Comparison of ENCODE assay signal across 12 mouse cellular contexts in the genomic region with DNA sequence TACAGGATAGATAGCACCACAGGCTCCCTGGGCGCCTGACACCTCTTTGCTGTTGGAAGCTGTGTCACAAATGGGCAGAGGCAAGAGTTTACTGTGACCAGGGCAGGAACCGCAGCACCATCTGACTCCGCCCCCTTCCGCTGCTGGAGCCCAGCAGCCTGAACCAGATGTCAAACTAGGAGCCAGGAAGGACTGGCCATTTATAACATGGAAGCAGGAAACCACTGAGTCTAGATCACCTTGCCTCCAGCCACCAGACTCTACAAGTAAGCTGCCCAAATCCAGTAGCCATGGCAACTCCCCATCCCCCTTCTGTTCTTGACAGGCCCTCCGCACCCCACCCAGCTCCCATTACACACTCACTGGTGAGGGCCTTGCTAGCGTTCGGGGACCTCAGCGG. TPM values are rescaled to one million over a fixed set of nuclear protein-coding genes. Genes with fewer than 3 reads are reported as not detected.
DNase-seq lines count a peak whose midpoint lies in the region; ATAC-seq lines count a peak whose summit lies in the region.
"Had no signal": no experiment of that assay in that cellular context is flagged by ENCODE, and none has a peak within 500 bp of the region (broad histone marks: within the 10 kb centered on the region; RNA-seq: fewer than 3 reads in every experiment).

No protein-coding gene starts in this region.

- peak; percentile 36; the same call in 1 of the 2 replicates for ATAC-seq in kidney, embryonic 16.5 days (ENCODE audit: low FRiP score, low TSS enrichment)
- no peak for ATAC-seq in embryonic facial prominence, embryonic 14.5 days (ENCODE audit: low read depth)
- no peak for ATAC-seq in monocyte, adult 5-6 weeks (replicated peaks; ENCODE audit: insufficient number of reproducible peaks, low FRiP score, low TSS enrichment, poor library complexity, severe bottlenecking)

- H3K4me2 ChIP-seq in kidney, embryonic 16.5 days (replicated peaks; ENCODE audit: low read depth, low read length) = no peak overlapping the region
- no peak overlapping the region for H3K4me2 ChIP-seq in embryonic facial prominence, embryonic 14.5 days (ENCODE audit: low read depth, low read length)
- H3K4me2 ChIP-seq: liver, embryonic 15.5 days had no signal

- H3K4me3 ChIP-seq in kidney, embryonic 16.5 days (ENCODE audit: low read length) = no peak overlapping the region
- no peak overlapping the region for H3K4me3 ChIP-seq in embryonic facial prominence, embryonic 14.5 days (ENCODE audit: low read depth, low read length)
- peak overlapping the region; percentile 29 for H3K4me3 ChIP-seq in megakaryocyte, embryonic 14.5 days (replicated peaks)
- H3K4me3 ChIP-seq: hindbrain, embryonic 15.5 days; liver, embryonic 15.5 days; neural tube, embryonic 15.5 days had no signal

- H3K9me3 ChIP-seq in kidney, embryonic 16.5 days (ENCODE audit: low read length) = no peaks in the 10 kb centered on the region; the same call in 1 of the 2 replicates
- H3K9me3 ChIP-seq in embryonic facial prominence, embryonic 14.5 days (ENCODE audit: control insufficient read depth, low read length) = no peaks in the 10 kb centered on the region; the same call in 1 of the 2 replicates
- peaks cover 22% of the 10 kb centered on the region for H3K9me3 ChIP-seq in megakaryocyte, embryonic 14.5 days
- H3K9me3 ChIP-seq: hindbrain, embryonic 15.5 days; liver, embryonic 15.5 days had no signal

- H3K4me1 ChIP-seq in kidney, embryonic 16.5 days (ENCODE audit: insufficient read depth, low read length) = peaks cover 6% of the 10 kb centered on the region
- peaks cover 5% of the 10 kb centered on the region; the same call in 1 of the 2 replicates for H3K4me1 ChIP-seq in embryonic facial prominence, embryonic 14.5 days (ENCODE audit: control insufficient read depth, insufficient read depth, low read length)
- peaks cover 67% of the 10 kb centered on the region for H3K4me1 ChIP-seq in megakaryocyte, embryonic 14.5 days
- H3K4me1 ChIP-seq: liver, embryonic 15.5 days had no signal

- H3K9ac ChIP-seq in kidney, embryonic 16.5 days (replicated peaks; ENCODE audit: low read length) = no peak overlapping the region
- no peak overlapping the region for H3K9ac ChIP-seq in embryonic facial prominence, embryonic 14.5 days (ENCODE audit: low read depth, low read length)
- H3K9ac ChIP-seq: hindbrain, embryonic 15.5 days; liver, embryonic 15.5 days had no signal

- H3K27me3 ChIP-seq in kidney, embryonic 16.5 days (ENCODE audit: insufficient read depth, low read length) = no peaks in the 10 kb centered on the region; the same call in 1 of the 2 replicates
- H3K27me3 ChIP-seq in embryonic facial prominence, embryonic 14.5 days (replicated peaks; ENCODE audit: control insufficient read depth, insufficient read depth, low read length) = no peaks in the 10 kb centered on the region
- no peaks in the 10 kb centered on the region for H3K27me3 ChIP-seq in megakaryocyte, embryonic 14.5 days (replicated peaks)
- H3K27me3 ChIP-seq: hindbrain, embryonic 15.5 days; liver, embryonic 15.5 days; neural tube, embryonic 15.5 days had no signal

- no peak for DNase-seq in kidney, adult 9 months
- DNase-seq in R1 (ENCODE audit: low read depth, low spot score) = peak; percentile 84
- peak; percentile 3 for DNase-seq in embryonic facial prominence, embryonic 14.5 days (ENCODE audit: low spot score)
- no peak for DNase-seq in frontal cortex, postnatal 10 days (ENCODE audit: low spot score in 2 of 2)
- DNase-seq: kidney, postnatal 25 days had no signal

- no peak overlapping the region for H3K27ac ChIP-seq in kidney, embryonic 16.5 days (ENCODE audit: low read length)
- no peak overlapping the region for H3K27ac ChIP-seq in embryonic facial prominence, embryonic 14.5 days (replicated peaks; ENCODE audit: low read depth, low read length)
- H3K27ac ChIP-seq: liver, embryonic 15.5 days had no signal

- 63% methylated on average over 8 of the region's 8 CpGs for WGBS in kidney, embryonic 16.5 days
- 66% methylated on average over 8 of the region's 8 CpGs for WGBS in embryonic facial prominence, embryonic 14.5 days

- H3K36me3 ChIP-seq in kidney, embryonic 16.5 days (ENCODE audit: insufficient read depth, low read length) = no peaks in the 10 kb centered on the region
- no peaks in the 10 kb centered on the region for H3K36me3 ChIP-seq in embryonic facial prominence, embryonic 14.5 days (ENCODE audit: control insufficient read depth, insufficient read depth, low read length)
- H3K36me3 ChIP-seq in megakaryocyte, embryonic 14.5 days (replicated peaks; ENCODE audit: low read length) = peaks cover 12% of the 10 kb centered on the region
- H3K36me3 ChIP-seq: hindbrain, embryonic 15.5 days; liver, embryonic 15.5 days had no signal

RNA-seq across cellular contexts. Expression of gene Frrs1l, which starts 50.3 kb away (rescaled TPM):
- 0.30 and 0.55 TPM in 2 replicates for polyA plus RNA-seq in kidney, embryonic 16.5 days (2015; fragmentation: Nextera tagmentation; extraction: Ambion mirVana)
- 4.0 and 4.9 TPM in 2 replicates for polyA plus RNA-seq in embryonic facial prominence, embryonic 14.5 days (2014; fragmentation: Nextera tagmentation; extraction: Ambion mirVana)
- polyA plus RNA-seq in megakaryocyte, embryonic 14.5 days (2012; ENCODE audit: insufficient read depth, low replicate concordance) = 0.04 TPM in 1 of 2 replicates, not detected in the other
- 0.32 TPM in 1 of 3 replicates, not detected in the others for total RNA-seq in monocyte, adult 5-6 weeks (2017)
- total RNA-seq: megakaryocyte-erythroid progenitor cell, adult 5-6 weeks had no signal

Comparison
In these comparisons a context has a peak if more than half of its experiments do, and no peak if none do; other contexts are left out.
1. DNase-seq: peak in R1 (single experiment) and embryonic facial prominence, embryonic 14.5 days (single experiment); none in kidney, adult 9 months (single experiment) and frontal cortex, postnatal 10 days (0 of 2).